ENCODE assay signal across 9 mouse cellular contexts in genomic region chr10:4210313-4211066, GRCm38 (mm10). TPM values are rescaled to one million over a fixed set of nuclear protein-coding genes. Genes with fewer than 3 reads are reported as not detected.
DNase-seq lines count a peak whose midpoint lies in the region; ATAC-seq lines count a peak whose summit lies in the region.
"Had no signal": no experiment of that assay in that cellular context is flagged by ENCODE, and none has a peak within 500 bp of the region (broad histone marks: within the 10 kb centered on the region; RNA-seq: fewer than 3 reads in every experiment).

No protein-coding gene starts in this region.

- ATAC-seq in neural tube, embryonic 11.5 days (ENCODE audit: insufficient read depth, low FRiP score, low TSS enrichment): no peak
- no peak for ATAC-seq in CD4-positive, CD25-positive, alpha-beta regulatory T cell, adult 4 months

- H3K9ac ChIP-seq in neural tube, embryonic 11.5 days (ENCODE audit: low read length): no peak overlapping the region

- peak overlapping the region; percentile 3; the same call in 1 of the 2 replicates for H3K4me2 ChIP-seq in neural tube, embryonic 11.5 days (ENCODE audit: low read depth)

- H3K9me3 ChIP-seq in neural tube, embryonic 11.5 days (ENCODE audit: control insufficient read depth, low read length): no peaks in the 10 kb centered on the region; the same call in 1 of the 2 replicates
- H3K9me3 ChIP-seq: G1E had no signal

- H3K27me3 ChIP-seq in neural tube, embryonic 11.5 days (ENCODE audit: control insufficient read depth, insufficient read depth, low read length): no peaks in the 10 kb centered on the region

- H3K36me3 ChIP-seq in neural tube, embryonic 11.5 days (ENCODE audit: control insufficient read depth, insufficient read depth, low read length): no peaks in the 10 kb centered on the region
- H3K36me3 ChIP-seq: G1E had no signal

- intact Hi-C loops in gastrocnemius, postnatal 14 days (cut with DNase I; ENCODE audit: low total_unique reads): no loop called here
- intact Hi-C loops in gastrocnemius, postnatal 36 days (cut with DNase I): no loop called here

- no peaks in the 10 kb centered on the region for H3K4me1 ChIP-seq in neural tube, embryonic 11.5 days (ENCODE audit: control insufficient read depth, insufficient read depth, low read length)

- WGBS in neural tube, embryonic 11.5 days: 36% methylated on average over 24 of the region's 24 CpGs

- no peak overlapping the region for H3K27ac ChIP-seq in neural tube, embryonic 11.5 days (ENCODE audit: low read depth, low read length)

- peak; percentile 13 for DNase-seq in gastrocnemius, postnatal 14 days
- DNase-seq in gastrocnemius, postnatal 36 days: no peak
- DNase-seq in thymus, postnatal 4 days: peak; percentile 11
- DNase-seq in thymus, postnatal 14 days: no peak
- DNase-seq in layer of hippocampus, adult 11-12 months (ENCODE audit: low spot score): peak; percentile 49
- peak; percentile 22 for DNase-seq in neural tube, embryonic 11.5 days (ENCODE audit: low spot score)
- no peak for DNase-seq in adrenal gland, postnatal 4 days (ENCODE audit: low spot score in 2 of 2)

- H3K4me3 ChIP-seq in neural tube, embryonic 11.5 days (ENCODE audit: low read depth, low read length): no peak overlapping the region

RNA-seq across cellular contexts. Expression of gene Akap12, which starts 55.7 kb away (rescaled TPM):
- total RNA-seq in gastrocnemius, postnatal 14 days (2021): 10 to 100 TPM; 15.4 to 26.5 TPM
- total RNA-seq in gastrocnemius, postnatal 36 days (2021): 1 to 10 TPM; 8.1 to 8.2 TPM
- 70.2 and 74.4 TPM in 2 replicates for polyA plus RNA-seq in neural tube, embryonic 11.5 days (2014; fragmentation: Nextera tagmentation; extraction: Ambion mirVana)
- 1 to 10 TPM; 6.7 to 7.9 TPM for polyA plus RNA-seq in CD4-positive, CD25-positive, alpha-beta regulatory T cell, adult 4 months (2017; shearing (Covaris generic))
- 10 to 100 TPM; 58.7 to 74.8 TPM for total RNA-seq in adrenal gland, postnatal 4 days (2021)
- polyA plus RNA-seq: G1E had no signal

Comparison
In these comparisons a context has a peak if more than half of its experiments do, and no peak if none do; other contexts are left out.
1. DNase-seq: peak in gastrocnemius, postnatal 14 days (single experiment), thymus, postnatal 4 days (single experiment), layer of hippocampus, adult 11-12 months (single experiment) and neural tube, embryonic 11.5 days (single experiment); none in gastrocnemius, postnatal 36 days (0 of 2), thymus, postnatal 14 days (single experiment) and adrenal gland, postnatal 4 days (0 of 2).